Mouse (Mus musculus): Measurements from ENCODE around the gene Pilra. TPM values are rescaled to one million over a fixed set of nuclear protein-coding genes. Genes with fewer than 3 reads are reported as not detected.

Pilra gene
- polyA plus RNA-seq, 1 experiment from 2014 or later, result 2.1 TPM

DNA sequence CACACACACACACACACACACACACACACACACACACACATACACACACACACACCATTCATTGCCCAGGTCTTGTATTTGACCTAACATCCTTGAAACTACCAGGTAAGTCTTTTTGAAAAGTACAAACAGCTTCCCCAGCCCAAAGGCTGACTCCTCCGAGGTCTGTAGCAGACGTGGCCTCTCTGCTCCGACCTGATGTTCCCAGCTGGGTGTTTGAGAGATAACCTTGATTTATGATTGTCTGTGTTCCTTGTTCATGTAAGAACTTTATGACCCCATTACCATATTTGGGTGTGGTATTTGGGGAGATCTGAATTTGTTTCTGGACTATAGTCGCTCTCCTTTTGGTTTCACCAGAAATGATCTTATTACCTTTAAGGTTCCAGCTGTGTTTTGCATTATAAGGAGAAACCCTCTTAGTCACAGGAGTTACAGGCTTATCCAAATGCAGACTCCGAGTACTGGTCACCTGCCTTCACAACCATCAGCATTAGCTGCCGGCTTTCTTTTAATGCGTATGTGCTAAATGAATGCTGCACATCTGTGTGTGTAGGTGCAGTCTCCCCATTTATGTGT lies 58.7 kb downstream of the Pilra start:
- Histone ChIP-seq H3K9me3 (no peaks in the 10 kb centered on the region), H3K4me1 (peaks cover 29% of the 10 kb centered on the region), H3K36me3 (peaks cover 24% of the 10 kb centered on the region), H3K27me3 (replicated peaks) (no peaks in the 10 kb centered on the region), H3K4me2 (no peak overlapping the region), H3K9ac (no peak overlapping the region), H3K27ac (replicated peaks) (no peak overlapping the region), H3K4me3 (no peak overlapping the region)
- WGBS, result 77% methylated on average over 7 of the region's 7 CpGs
- no peak for ATAC-seq (ENCODE audit: extremely low read depth, insufficient number of reproducible peaks, low FRiP score, low TSS enrichment)

- WGBS, result 29% methylated on average over 5 of the region's 5 CpGs
- Histone ChIP-seq H3K4me3 (no peak overlapping the region), H3K4me2 (no peak overlapping the region), H3K27me3 (replicated peaks) (no peaks in the 10 kb centered on the region), H3K27ac (replicated peaks) (peak overlapping the region; percentile 72), H3K9ac (peak overlapping the region; percentile 47; the same call in 1 of the 2 replicates), H3K36me3 (peaks cover 15% of the 10 kb centered on the region), H3K4me1 (peaks cover 33% of the 10 kb centered on the region), H3K9me3 (no peaks in the 10 kb centered on the region)
- no peak; the same call in 1 of the 2 replicates for ATAC-seq (ENCODE audit: extremely low read depth, insufficient number of reproducible peaks, low FRiP score, low TSS enrichment)
Observed at GRCm38 (mm10) chr5:137776408-137776918, 59.6 kb downstream of the Pilra start.

DNA sequence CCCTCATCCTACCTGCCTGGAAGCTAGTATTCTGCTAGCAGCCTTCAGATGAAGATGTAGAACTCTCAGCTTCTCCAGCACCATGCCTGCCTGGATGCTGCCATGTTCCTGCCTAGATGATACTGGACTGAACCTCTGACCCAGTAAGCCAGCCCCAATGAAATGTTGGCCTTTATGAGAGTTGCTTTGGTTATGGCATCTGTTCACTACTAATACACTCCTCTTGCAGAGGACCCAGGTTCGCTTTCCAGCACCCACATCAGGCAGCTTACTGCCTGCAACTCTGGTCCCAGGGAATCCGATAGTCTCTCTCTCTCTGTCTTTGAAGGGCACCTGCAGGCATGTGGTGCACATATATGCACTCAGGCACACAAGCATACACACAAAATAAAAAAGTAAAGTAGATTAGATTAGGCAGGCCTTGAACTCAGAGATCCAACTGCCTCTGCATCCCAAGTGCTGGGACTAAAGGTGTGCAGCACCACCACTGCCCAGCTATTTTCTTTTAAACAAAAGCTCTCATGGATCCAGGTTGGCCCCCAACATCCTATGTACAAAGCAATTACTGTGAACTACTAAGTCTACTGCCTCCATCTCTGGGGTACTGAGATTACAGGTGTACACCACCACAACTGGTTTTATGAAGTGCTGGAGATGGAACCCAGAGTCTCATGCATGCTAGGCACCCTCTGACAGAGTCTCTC lies 60.3 kb downstream of the Pilra start:
- peaks cover 8% of the 10 kb centered on the region for H3K36me3 ChIP-seq
- no peak overlapping the region for H3K9ac ChIP-seq
- H3K27me3 ChIP-seq (replicated peaks), result no peaks in the 10 kb centered on the region
- H3K27ac ChIP-seq (replicated peaks), result peak overlapping the region; percentile 72
- peaks cover 33% of the 10 kb centered on the region for H3K4me1 ChIP-seq
- no peak overlapping the region for H3K4me3 ChIP-seq
- ATAC-seq (ENCODE audit: extremely low read depth, insufficient number of reproducible peaks, low FRiP score, low TSS enrichment), result no peak
- WGBS, result 89% methylated on average over 2 of the region's 2 CpGs
- H3K4me2 ChIP-seq, result no peak overlapping the region
- H3K9me3 ChIP-seq, result no peaks in the 10 kb centered on the region

- ATAC-seq (ENCODE audit: extremely low read depth, insufficient number of reproducible peaks, low FRiP score, low TSS enrichment), result no peak
- Histone ChIP-seq H3K4me2 (no peak overlapping the region), H3K4me1 (peaks cover 16% of the 10 kb centered on the region), H3K4me3 (no peak overlapping the region), H3K36me3 (no peaks in the 10 kb centered on the region), H3K9ac (no peak overlapping the region), H3K27ac (replicated peaks) (no peak overlapping the region), H3K27me3 (replicated peaks) (no peaks in the 10 kb centered on the region), H3K9me3 (no peaks in the 10 kb centered on the region)
Observed at GRCm38 (mm10) chr5:137772755-137773154, 63.3 kb downstream of the Pilra start.

Other genes starting within 250 kb of the Pilra start
- 16.4 and 18.4 TPM in 2 replicates for gene Mospd3, start 235.2 kb downstream of the Pilra start, polyA plus RNA-seq (2015; fragmentation: Nextera tagmentation; extraction: Ambion mirVana)
- gene Pcolce, start 222.5 kb downstream of the Pilra start, polyA plus RNA-seq (2015; fragmentation: Nextera tagmentation; extraction: Ambion mirVana), result 113 and 114 TPM in 2 replicates
- 0.12 and 0.23 TPM in 2 replicates for gene Fbxo24, start 207.3 kb downstream of the Pilra start, polyA plus RNA-seq (2015; fragmentation: Nextera tagmentation; extraction: Ambion mirVana)
- 21.8 and 24.2 TPM in 2 replicates for gene Lrch4, start 207.2 kb downstream of the Pilra start, polyA plus RNA-seq (2015; fragmentation: Nextera tagmentation; extraction: Ambion mirVana)
- gene Gm20605, start 207.1 kb downstream of the Pilra start, polyA plus RNA-seq (2015; fragmentation: Nextera tagmentation; extraction: Ambion mirVana), result 5.5 TPM in 2 replicates
- gene Sap25, start 194.9 kb downstream of the Pilra start, polyA plus RNA-seq (2015; fragmentation: Nextera tagmentation; extraction: Ambion mirVana), result 3.9 and 4.1 TPM in 2 replicates
- 0.14 TPM in 1 of 2 replicates, not detected in the other for gene Irs3, start 190.6 kb downstream of the Pilra start, polyA plus RNA-seq (2015; fragmentation: Nextera tagmentation; extraction: Ambion mirVana)
- 19.7 and 20.7 TPM in 2 replicates for gene Agfg2, start 151.6 kb downstream of the Pilra start, polyA plus RNA-seq (2015; fragmentation: Nextera tagmentation; extraction: Ambion mirVana)
- 1.3 and 1.5 TPM in 2 replicates for gene Nyap1, start 94.7 kb downstream of the Pilra start, polyA plus RNA-seq (2015; fragmentation: Nextera tagmentation; extraction: Ambion mirVana)
- gene Tsc22d4, start 90.6 kb downstream of the Pilra start, polyA plus RNA-seq (2015; fragmentation: Nextera tagmentation; extraction: Ambion mirVana), result 128 and 131 TPM in 2 replicates
- gene Ppp1r35, start 57.4 kb downstream of the Pilra start, polyA plus RNA-seq (2015; fragmentation: Nextera tagmentation; extraction: Ambion mirVana), result 18.3 and 22.3 TPM in 2 replicates
- gene Mepce, start 48.6 kb downstream of the Pilra start, polyA plus RNA-seq (2015; fragmentation: Nextera tagmentation; extraction: Ambion mirVana), result 6.2 and 8.5 TPM in 2 replicates
- gene Zcwpw1, start 48.5 kb downstream of the Pilra start, polyA plus RNA-seq (2015; fragmentation: Nextera tagmentation; extraction: Ambion mirVana), result 7.6 and 7.7 TPM in 2 replicates
- 0.59 and 0.71 TPM in 2 replicates for gene Pilrb1, start 21.8 kb upstream of the Pilra start, polyA plus RNA-seq (2015; fragmentation: Nextera tagmentation; extraction: Ambion mirVana)
- gene Pilrb2, start 35.5 kb upstream of the Pilra start, polyA plus RNA-seq (2015; fragmentation: Nextera tagmentation; extraction: Ambion mirVana), result 3.2 and 3.9 TPM in 2 replicates
- 0.13 TPM in 1 of 2 replicates, not detected in the other for gene Cyp3a13, start 85.3 kb upstream of the Pilra start, polyA plus RNA-seq (2015; fragmentation: Nextera tagmentation; extraction: Ambion mirVana)
- 0.04 TPM in 2 replicates for gene Gjc3, start 126.8 kb upstream of the Pilra start, polyA plus RNA-seq (2015; fragmentation: Nextera tagmentation; extraction: Ambion mirVana)
- gene Azgp1, start 145.2 kb upstream of the Pilra start, polyA plus RNA-seq (2015; fragmentation: Nextera tagmentation; extraction: Ambion mirVana), result not detected in 2 replicates
- gene Smok3a, start 185.0 kb upstream of the Pilra start, polyA plus RNA-seq (2015; fragmentation: Nextera tagmentation; extraction: Ambion mirVana), result not detected in 2 replicates
- not detected in 2 replicates for gene Smok3b, start 185.1 kb upstream of the Pilra start, polyA plus RNA-seq (2015; fragmentation: Nextera tagmentation; extraction: Ambion mirVana)
- not detected in 2 replicates for gene Smok3c, start 216.9 kb upstream of the Pilra start, polyA plus RNA-seq (2015; fragmentation: Nextera tagmentation; extraction: Ambion mirVana)
- 8.6 and 8.7 TPM in 2 replicates for gene Zkscan1, start 248.8 kb upstream of the Pilra start, polyA plus RNA-seq (2015; fragmentation: Nextera tagmentation; extraction: Ambion mirVana)